Mouse (Mus musculus) small intestine, adult 2 months (tissue): ENCODE measurements around the gene Gm5475.
A peak's percentile ranks its signal among the peaks of the same experiment; 100 is the strongest.

Source experiments
- CTCF ChIP-seq: fragments of 200-500 bp; IDR thresholded peaks from 2 replicates; pipeline ENCODE4 v1.5.1; 2012; ENCODE audit warnings: low read depth, mild to moderate bottlenecking, control low read depth, inconsistent platforms, low read length, moderate library complexity, mixed read lengths; ENCODE audit not compliant: insufficient replicate concordance, insufficient read length; ENCODE audit errors: extremely low read depth
- POLR2A ChIP-seq: fragments of 200-500 bp; IDR thresholded peaks from 2 replicates; pipeline ENCODE4 v1.6.1; 2012; ENCODE audit warnings: low read depth, mild to moderate bottlenecking, control low read depth, inconsistent platforms, low read length, moderate library complexity

- TF ChIP-seq CTCF (peak; percentile 98), POLR2A (no peak)
Observed at GRCm38 (mm10) chr15:100457340-100457739, 35.4 kb downstream of the Gm5475 start.
